Mouse (Mus musculus): Measurements from ENCODE around the gene Pdcd10. TPM values are rescaled to one million over a fixed set of nuclear protein-coding genes. Genes with fewer than 3 reads are reported as not detected.

Gene Pdcd10
- total RNA-seq, 2 experiments from 2014 or later: 52.3 to 53.4 TPM

- DNase-seq (ENCODE audit: low spot score in 2 of 2): no peak
Observed at GRCm38 (mm10) chr3:75475106-75475505, 81.5 kb downstream of the Pdcd10 start.

- no peak for DNase-seq (ENCODE audit: low spot score in 2 of 2)
Observed at GRCm38 (mm10) chr3:75474657-75475056, 82.0 kb downstream of the Pdcd10 start.

DNA sequence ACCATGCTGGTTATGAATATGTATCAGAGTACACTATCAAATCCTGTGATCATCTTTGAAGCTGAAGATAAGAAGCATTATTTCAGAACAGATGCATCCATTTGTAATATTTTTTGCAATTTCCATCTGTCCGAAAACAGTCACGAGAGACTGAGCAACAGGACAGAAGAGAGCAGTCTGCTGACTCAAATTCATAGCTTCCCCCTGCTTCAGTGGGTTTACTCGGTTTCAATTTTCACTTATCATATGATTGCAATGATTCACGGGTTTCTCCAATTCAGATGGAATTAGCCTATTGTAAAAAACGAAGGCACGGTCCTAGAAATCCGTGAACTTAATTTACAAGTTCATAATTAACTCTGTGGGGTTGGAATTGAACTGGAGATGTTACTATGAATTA, 88.5 kb downstream of the Pdcd10 start:
- DNase-seq (ENCODE audit: low spot score in 2 of 2): no peak

Other genes with a start within 250 kb of the Pdcd10 start
- 1 to 10 TPM in 1 of 2 experiments, under 1 TPM in 1; 0.68 to 1.4 TPM for gene Wdr49, start 74.7 kb downstream of the Pdcd10 start, total RNA-seq (2021)
- 100 to 1,000 TPM; 203 to 215 TPM for gene Serpini1, start 691 bp upstream of the Pdcd10 start, total RNA-seq (2021)
- gene Gm29133, start 191.3 kb upstream of the Pdcd10 start, total RNA-seq (2021): not detected